22 mouse cellular contexts compared by ENCODE assay signal in the genomic region with DNA sequence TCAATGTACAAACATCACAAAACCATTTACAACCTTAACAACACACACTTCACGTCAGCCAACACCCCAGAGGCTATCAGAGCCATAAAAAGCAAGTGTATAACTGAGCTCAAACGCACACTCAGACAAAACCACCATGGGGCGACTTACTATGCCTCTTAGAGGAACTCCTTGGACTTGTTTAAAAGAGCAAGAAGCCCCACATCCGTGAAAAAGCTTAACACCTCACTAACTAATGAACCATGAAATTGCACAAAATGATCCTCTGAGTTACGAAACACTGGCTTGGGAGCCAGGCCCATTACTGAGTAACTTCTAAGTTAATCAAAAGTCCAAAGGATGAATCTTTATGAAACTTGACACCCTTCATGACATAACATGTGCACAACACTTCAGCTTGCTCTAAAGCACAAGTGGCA. TPM values are rescaled to one million over a fixed set of nuclear protein-coding genes. Genes with fewer than 3 reads are reported as not detected.
DNase-seq lines count a peak whose midpoint lies in the region; ATAC-seq and TF ChIP-seq lines count a peak whose summit lies in the region.
"Had no signal": no experiment of that assay in that cellular context is flagged by ENCODE, and none has a peak within 500 bp of the region (broad histone marks: within the 10 kb centered on the region; RNA-seq: fewer than 3 reads in every experiment).

No protein-coding gene starts in this region.

- no peak for TF ChIP-seq POLR2A in liver, adult 2 months (IDR thresholded peaks at IDR 0.05; ENCODE audit: extremely low read depth, insufficient read depth, low read length)

- H3K4me1 ChIP-seq in liver, adult 2 months (ENCODE audit: control insufficient read depth, insufficient read depth, low read length), result peaks cover 4% of the 10 kb centered on the region
- no peaks in the 10 kb centered on the region for H3K4me1 ChIP-seq in liver, embryonic 12.5 days
- H3K4me1 ChIP-seq: embryonic facial prominence, embryonic 12.5 days; forebrain, embryonic 13.5 days; heart, embryonic 15.5 days; hindbrain, embryonic 10.5 days; limb, embryonic 10.5 days; liver, embryonic 13.5 days had no signal

- DNase-seq in liver, adult 2 months (ENCODE audit: extremely low read depth, low read depth, low spot score), result peak; percentile 95
- peak; percentile 54 for DNase-seq in Patski (ENCODE audit: low read depth, low spot score)
- peak; percentile 72 to 84 for DNase-seq in kidney, adult 8-10 months
- DNase-seq in kidney, postnatal 25 days, result peak; percentile 53 to 61
- no peak for DNase-seq in gastrocnemius, postnatal 10 days
- no peak for DNase-seq in heart, postnatal 25 days (ENCODE audit: low spot score)
- no peak for DNase-seq in spleen, adult 18-20 months
- DNase-seq: adrenal gland, adult 2 months; cerebellum, adult 9-10 months; gastrocnemius, postnatal 25 days; liver, embryonic 13.5 days; midbrain, embryonic 14.5 days; right cerebral cortex, postnatal 14 days had no signal

- 44% methylated on average over 5 of the region's 5 CpGs for WGBS in liver, adult 2 months
- WGBS in liver, embryonic 12.5 days (ENCODE audit: insufficient replicate concordance), result 73% methylated on average over 5 of the region's 5 CpGs

- in situ Hi-C loops in Patski (cut with MboI; ENCODE audit: low pct_unique_long_range_greater_than_20kb), result no loop called here

- no peaks in the 10 kb centered on the region for H3K27me3 ChIP-seq in liver, adult 2 months (ENCODE audit: control insufficient read depth, insufficient read depth, low read length)
- H3K27me3 ChIP-seq in liver, embryonic 12.5 days (replicated peaks), result no peaks in the 10 kb centered on the region
- no peaks in the 10 kb centered on the region for H3K27me3 ChIP-seq in Patski
- H3K27me3 ChIP-seq: embryonic facial prominence, embryonic 12.5 days; forebrain, embryonic 13.5 days; heart, embryonic 15.5 days; liver, embryonic 13.5 days had no signal

- H3K9me3 ChIP-seq in liver, embryonic 12.5 days (replicated peaks), result no peaks in the 10 kb centered on the region
- H3K9me3 ChIP-seq: embryonic facial prominence, embryonic 12.5 days; forebrain, embryonic 13.5 days; heart, embryonic 15.5 days; hindbrain, embryonic 10.5 days; limb, embryonic 10.5 days; liver, embryonic 13.5 days had no signal

- TF ChIP-seq CTCF in liver, adult 2 months (IDR thresholded peaks at IDR 0.05; ENCODE audit: low read depth, low read length), result no peak
- TF ChIP-seq CTCF in Patski (IDR thresholded peaks at IDR 0.05), result no peak

- intact Hi-C loops in heart, postnatal 25 days (cut with DNase I), result no loop called here

- no peak overlapping the region for H3K4me3 ChIP-seq in liver, adult 2 months (ENCODE audit: insufficient read depth, low read depth, low read length)
- H3K4me3 ChIP-seq in liver, embryonic 12.5 days, result no peak overlapping the region
- H3K4me3 ChIP-seq: embryonic facial prominence, embryonic 12.5 days; erythroblast, embryonic 14.5 days; forebrain, embryonic 13.5 days; heart, embryonic 15.5 days; hindbrain, embryonic 10.5 days; left cerebral cortex, adult 2 months; limb, embryonic 10.5 days; liver, embryonic 13.5 days had no signal

- no peaks in the 10 kb centered on the region for H3K79me2 ChIP-seq in liver, adult 2 months (ENCODE audit: control insufficient read depth, insufficient read depth, low read length)

- peak overlapping the region; percentile 87 for H3K27ac ChIP-seq in liver, adult 2 months (replicated peaks; ENCODE audit: insufficient read depth, low read depth, low read length)
- no peak overlapping the region for H3K27ac ChIP-seq in liver, embryonic 12.5 days
- H3K27ac ChIP-seq: embryonic facial prominence, embryonic 12.5 days; forebrain, embryonic 13.5 days; heart, embryonic 15.5 days; hindbrain, embryonic 10.5 days; left cerebral cortex, adult 2 months; limb, embryonic 10.5 days; liver, embryonic 13.5 days had no signal

- POLR2A ChIA-PET in Patski (lab: Charles Lee), result no interaction called here

- CTCF ChIA-PET in Patski (lab: Charles Lee), result interaction anchor here (1.0 kb wide), 1 partner anchor 18 kb away, joined by 4 read pairs; no protein-coding TSS in a partner anchor

- H3K4me2 ChIP-seq in liver, embryonic 12.5 days, result no peak overlapping the region
- H3K4me2 ChIP-seq: embryonic facial prominence, embryonic 12.5 days; forebrain, embryonic 13.5 days; heart, embryonic 15.5 days; liver, embryonic 13.5 days had no signal

- H3K9ac ChIP-seq in liver, adult 2 months (ENCODE audit: low read depth, low read length), result peak overlapping the region; percentile 40; the same call in 1 of the 2 replicates
- H3K9ac ChIP-seq in liver, embryonic 12.5 days, result no peak overlapping the region
- H3K9ac ChIP-seq: embryonic facial prominence, embryonic 12.5 days; forebrain, embryonic 13.5 days; heart, embryonic 15.5 days; liver, embryonic 13.5 days had no signal

- H3K36me3 ChIP-seq in liver, adult 2 months (ENCODE audit: control insufficient read depth, insufficient read depth, low read length), result peaks cover 25% of the 10 kb centered on the region
- peaks cover 79% of the 10 kb centered on the region for H3K36me3 ChIP-seq in liver, embryonic 12.5 days

- ATAC-seq in liver, embryonic 12.5 days, result no peak
- ATAC-seq in Patski, result peak; percentile 65
- ATAC-seq: forebrain, embryonic 13.5 days; lung, postnatal 0 days had no signal

RNA-seq across cellular contexts. Expression of a gene that starts 42.1 kb away (rescaled TPM):
- 8.7 and 9.4 TPM in 2 replicates for total RNA-seq in liver, adult 2 months (2014; rRNA removed)
- polyA plus RNA-seq in liver, adult 2 months (2012; rRNA removed), result 2.1 and 3.4 TPM in 2 replicates
- 15.5 and 17.2 TPM in 2 replicates for polyA plus RNA-seq in liver, embryonic 12.5 days (2016; fragmentation: Nextera tagmentation; extraction: Ambion mirVana)
- 26.3 TPM for polyA plus RNA-seq in Patski (2021)
- 10 to 100 TPM; 10.8 to 14.8 TPM for total RNA-seq in gastrocnemius, postnatal 10 days (2021)
- 10 to 100 TPM; 11.0 to 11.6 TPM for total RNA-seq in heart, postnatal 25 days (2021)

RNA-seq across cellular contexts. Expression of a gene that starts 53.9 kb away (rescaled TPM):
- 84.9 and 98.1 TPM in 2 replicates for total RNA-seq in liver, adult 2 months (2014; rRNA removed)
- polyA plus RNA-seq in liver, adult 2 months (2012; rRNA removed), result 30.3 and 31.7 TPM in 2 replicates
- 75.3 and 77.7 TPM in 2 replicates for polyA plus RNA-seq in liver, embryonic 12.5 days (2016; fragmentation: Nextera tagmentation; extraction: Ambion mirVana)
- polyA plus RNA-seq in Patski (2021), result 135 TPM
- total RNA-seq in gastrocnemius, postnatal 10 days (2021), result 10 to 100 TPM; 88.4 to 93.2 TPM
- 10 to 100 TPM; 83.2 to 86.4 TPM for total RNA-seq in heart, postnatal 25 days (2021)

Comparison
In these comparisons a context has a peak if more than half of its experiments do, and no peak if none do; other contexts are left out.
1. DNase-seq: peak in liver, adult 2 months (single experiment), Patski (single experiment), kidney, adult 8-10 months (2 of 2) and kidney, postnatal 25 days (2 of 2); none in gastrocnemius, postnatal 10 days (single experiment), heart, postnatal 25 days (single experiment) and spleen, adult 18-20 months (0 of 2).